Mouse (Mus musculus): ENCODE data around the gene Rmnd1. TPM values are rescaled to one million over a fixed set of nuclear protein-coding genes. Genes with fewer than 3 reads are reported as not detected.
A peak's percentile ranks its signal among the peaks of the same experiment; 100 is the strongest.

The Rmnd1 gene
- polyA plus RNA-seq, 1 experiment from 2014 or later, result 53.6 TPM

- Histone ChIP-seq H3K9me3 (ENCODE audit: control insufficient read depth, low read length) (no peaks in the 10 kb centered on the region), H3K4me2 (ENCODE audit: low read length) (no peak overlapping the region), H3K36me3 (ENCODE audit: control insufficient read depth, insufficient read depth) (peaks cover 7% of the 10 kb centered on the region), H3K27me3 (replicated peaks; ENCODE audit: control insufficient read depth, insufficient read depth, low read length) (no peaks in the 10 kb centered on the region), H3K9ac (replicated peaks; ENCODE audit: low read depth, low read length) (no peak overlapping the region), H3K27ac (ENCODE audit: low read length) (no peak overlapping the region), H3K4me3 (replicated peaks; ENCODE audit: low read length) (no peak overlapping the region), H3K4me1 (replicated peaks; ENCODE audit: control insufficient read depth, insufficient read depth, low read length) (no peaks in the 10 kb centered on the region)
- WGBS, result 89% methylated on average over 5 of the region's 5 CpGs
- ATAC-seq, result 0 out of 2 replicates have a peak, but pooled peaks have one; percentile 3
Observed at GRCm38 (mm10) chr10:4405511-4405910, 26.7 kb downstream of the Rmnd1 start.

- no peak overlapping the region for H3K4me3 ChIP-seq (replicated peaks; ENCODE audit: low read length)
- H3K9ac ChIP-seq (replicated peaks; ENCODE audit: low read depth, low read length), result no peak overlapping the region
- H3K36me3 ChIP-seq (ENCODE audit: control insufficient read depth, insufficient read depth), result peaks cover 7% of the 10 kb centered on the region
- H3K27ac ChIP-seq (ENCODE audit: low read length), result no peak overlapping the region
- H3K4me1 ChIP-seq (replicated peaks; ENCODE audit: control insufficient read depth, insufficient read depth, low read length), result no peaks in the 10 kb centered on the region
- ATAC-seq, result peak; percentile 75
- 54% methylated on average over 5 of the region's 5 CpGs for WGBS
- no peaks in the 10 kb centered on the region for H3K9me3 ChIP-seq (ENCODE audit: control insufficient read depth, low read length)
- H3K27me3 ChIP-seq (replicated peaks; ENCODE audit: control insufficient read depth, insufficient read depth, low read length), result no peaks in the 10 kb centered on the region
- no peak overlapping the region for H3K4me2 ChIP-seq (ENCODE audit: low read length)
Observed at GRCm38 (mm10) chr10:4404895-4405491, 27.2 kb downstream of the Rmnd1 start.

GRCm38 (mm10) chr10:4398058-4398457, 34.1 kb downstream of the Rmnd1 start:
- 81% methylated on average over 5 of the region's 5 CpGs for WGBS
- no peak for ATAC-seq
- peaks cover 3% of the 10 kb centered on the region; the same call in 1 of the 2 replicates for H3K4me1 ChIP-seq (replicated peaks; ENCODE audit: control insufficient read depth, insufficient read depth, low read length)
- H3K27ac ChIP-seq (ENCODE audit: low read length), result no peak overlapping the region
- no peak overlapping the region for H3K4me2 ChIP-seq (ENCODE audit: low read length)
- no peaks in the 10 kb centered on the region for H3K27me3 ChIP-seq (replicated peaks; ENCODE audit: control insufficient read depth, insufficient read depth, low read length)
- H3K9me3 ChIP-seq (ENCODE audit: control insufficient read depth, low read length), result no peaks in the 10 kb centered on the region
- H3K9ac ChIP-seq (replicated peaks; ENCODE audit: low read depth, low read length), result no peak overlapping the region
- H3K36me3 ChIP-seq (ENCODE audit: control insufficient read depth, insufficient read depth), result no peaks in the 10 kb centered on the region
- no peak overlapping the region for H3K4me3 ChIP-seq (replicated peaks; ENCODE audit: low read length)

- Histone ChIP-seq H3K4me1 (replicated peaks; ENCODE audit: control insufficient read depth, insufficient read depth, low read length) (peaks cover 18% of the 10 kb centered on the region), H3K27me3 (replicated peaks; ENCODE audit: control insufficient read depth, insufficient read depth, low read length) (no peaks in the 10 kb centered on the region), H3K27ac (ENCODE audit: low read length) (no peak overlapping the region), H3K36me3 (ENCODE audit: control insufficient read depth, insufficient read depth) (no peaks in the 10 kb centered on the region), H3K4me3 (replicated peaks; ENCODE audit: low read length) (no peak overlapping the region), H3K9ac (replicated peaks; ENCODE audit: low read depth, low read length) (no peak overlapping the region), H3K9me3 (ENCODE audit: control insufficient read depth, low read length) (no peaks in the 10 kb centered on the region), H3K4me2 (ENCODE audit: low read length) (no peak overlapping the region)
- ATAC-seq, result no peak
- WGBS, result 94% methylated on average over 3 of the region's 3 CpGs
Observed at GRCm38 (mm10) chr10:4395321-4395720, 36.9 kb downstream of the Rmnd1 start.

- no peak overlapping the region for H3K9ac ChIP-seq (replicated peaks; ENCODE audit: low read depth, low read length)
- H3K9me3 ChIP-seq (ENCODE audit: control insufficient read depth, low read length), result no peaks in the 10 kb centered on the region
- no peak overlapping the region for H3K4me3 ChIP-seq (replicated peaks; ENCODE audit: low read length)
- WGBS, result 49% methylated on average over 6 of the region's 6 CpGs
- H3K36me3 ChIP-seq (ENCODE audit: control insufficient read depth, insufficient read depth), result no peaks in the 10 kb centered on the region
- H3K4me2 ChIP-seq (ENCODE audit: low read length), result peak overlapping the region; percentile 5; the same call in 1 of the 2 replicates
- H3K27ac ChIP-seq (ENCODE audit: low read length), result no peak overlapping the region
- no peaks in the 10 kb centered on the region for H3K27me3 ChIP-seq (replicated peaks; ENCODE audit: control insufficient read depth, insufficient read depth, low read length)
- peaks cover 33% of the 10 kb centered on the region for H3K4me1 ChIP-seq (replicated peaks; ENCODE audit: control insufficient read depth, insufficient read depth, low read length)
- no peak for ATAC-seq
Observed at GRCm38 (mm10) chr10:4391851-4392250, 40.3 kb downstream of the Rmnd1 start.

GRCm38 (mm10) chr10:4391076-4391475, 41.1 kb downstream of the Rmnd1 start:
- no peak for ATAC-seq
- Histone ChIP-seq H3K9me3 (ENCODE audit: control insufficient read depth, low read length) (no peaks in the 10 kb centered on the region), H3K27me3 (replicated peaks; ENCODE audit: control insufficient read depth, insufficient read depth, low read length) (no peaks in the 10 kb centered on the region), H3K36me3 (ENCODE audit: control insufficient read depth, insufficient read depth) (no peaks in the 10 kb centered on the region), H3K4me3 (replicated peaks; ENCODE audit: low read length) (no peak overlapping the region), H3K27ac (ENCODE audit: low read length) (no peak overlapping the region), H3K4me1 (replicated peaks; ENCODE audit: control insufficient read depth, insufficient read depth, low read length) (peaks cover 33% of the 10 kb centered on the region), H3K4me2 (ENCODE audit: low read length) (no peak overlapping the region), H3K9ac (replicated peaks; ENCODE audit: low read depth, low read length) (no peak overlapping the region)
- WGBS, result 70% methylated on average over 5 of the region's 5 CpGs

GRCm38 (mm10) chr10:4390550-4390949, 41.6 kb downstream of the Rmnd1 start:
- Histone ChIP-seq H3K4me2 (ENCODE audit: low read length) (0 out of 2 replicates have a peak overlapping the region, but pooled peaks have one; percentile 21), H3K4me1 (replicated peaks; ENCODE audit: control insufficient read depth, insufficient read depth, low read length) (peaks cover 38% of the 10 kb centered on the region), H3K4me3 (replicated peaks; ENCODE audit: low read length) (no peak overlapping the region), H3K9ac (replicated peaks; ENCODE audit: low read depth, low read length) (no peak overlapping the region), H3K27ac (ENCODE audit: low read length) (no peak overlapping the region), H3K36me3 (ENCODE audit: control insufficient read depth, insufficient read depth) (no peaks in the 10 kb centered on the region), H3K27me3 (replicated peaks; ENCODE audit: control insufficient read depth, insufficient read depth, low read length) (no peaks in the 10 kb centered on the region), H3K9me3 (ENCODE audit: control insufficient read depth, low read length) (no peaks in the 10 kb centered on the region)
- ATAC-seq, result no peak
- WGBS, result 75% methylated on average over 2 of the region's 2 CpGs

GRCm38 (mm10) chr10:4389461-4390112, 42.6 kb downstream of the Rmnd1 start:
- Histone ChIP-seq H3K4me1 (replicated peaks; ENCODE audit: control insufficient read depth, insufficient read depth, low read length) (peaks cover 38% of the 10 kb centered on the region), H3K27me3 (replicated peaks; ENCODE audit: control insufficient read depth, insufficient read depth, low read length) (no peaks in the 10 kb centered on the region), H3K27ac (ENCODE audit: low read length) (no peak overlapping the region), H3K36me3 (ENCODE audit: control insufficient read depth, insufficient read depth) (no peaks in the 10 kb centered on the region), H3K4me2 (ENCODE audit: low read length) (peak overlapping the region; percentile 95), H3K9ac (replicated peaks; ENCODE audit: low read depth, low read length) (peak overlapping the region; percentile 22; the same call in 1 of the 2 replicates), H3K9me3 (ENCODE audit: control insufficient read depth, low read length) (no peaks in the 10 kb centered on the region), H3K4me3 (replicated peaks; ENCODE audit: low read length) (peak overlapping the region; percentile 95)
- WGBS, result 62% methylated on average over 5 of the region's 5 CpGs
- ATAC-seq, result no peak

GRCm38 (mm10) chr10:4389036-4389435, 43.2 kb downstream of the Rmnd1 start:
- no peak for ATAC-seq
- H3K4me1 ChIP-seq (replicated peaks; ENCODE audit: control insufficient read depth, insufficient read depth, low read length), result peaks cover 38% of the 10 kb centered on the region

More at GRCm38 (mm10) chr10:4389036-4389435, 43.2 kb downstream of the Rmnd1 start:
- peak overlapping the region; percentile 99 for H3K9ac ChIP-seq (replicated peaks; ENCODE audit: low read depth, low read length)
- peak overlapping the region; percentile 95 for H3K4me3 ChIP-seq (replicated peaks; ENCODE audit: low read length)
- H3K27me3 ChIP-seq (replicated peaks; ENCODE audit: control insufficient read depth, insufficient read depth, low read length), result no peaks in the 10 kb centered on the region
- H3K4me2 ChIP-seq (ENCODE audit: low read length), result peak overlapping the region; percentile 95
- no peak overlapping the region for H3K27ac ChIP-seq (ENCODE audit: low read length)
- 26% methylated on average over 10 of the region's 10 CpGs for WGBS
- no peaks in the 10 kb centered on the region for H3K36me3 ChIP-seq (ENCODE audit: control insufficient read depth, insufficient read depth)
- no peaks in the 10 kb centered on the region for H3K9me3 ChIP-seq (ENCODE audit: control insufficient read depth, low read length)

Data from forebrain, embryonic 16.5 days (tissue).